Mouse (Mus musculus): Measurements from ENCODE around the gene Phf13.

DNA sequence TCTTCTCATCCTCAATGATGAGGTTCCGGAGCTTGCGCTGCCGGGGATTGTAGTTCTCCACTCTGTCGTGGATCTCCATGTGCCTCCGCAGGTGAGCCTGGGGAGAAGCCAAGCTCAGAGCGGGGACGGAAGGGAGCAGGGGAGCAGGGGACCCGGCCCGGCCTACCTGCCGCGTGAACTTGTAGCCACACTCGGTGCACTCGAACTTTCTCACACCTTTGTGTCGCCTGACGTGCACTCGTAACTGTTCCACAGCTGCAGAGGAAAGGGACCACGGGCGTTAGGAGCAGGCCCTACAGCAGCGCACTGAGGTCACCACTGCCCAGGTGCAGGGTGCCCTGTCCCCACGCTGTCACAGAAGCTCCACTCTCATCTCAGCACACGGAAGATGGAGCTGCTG lies 24.0 kb upstream of the Phf13 start:
- TF ChIP-seq ZNF384 (IDR thresholded peaks at IDR 0.05; ENCODE audit: low read depth, low read length) (no peak), HCFC1 (IDR thresholded peaks at IDR 0.05; ENCODE audit: borderline replicate concordance, insufficient read depth, low read length) (no peak)

Measured in ES-E14 (cell line).